In genomic region chr19:16342702-16343101, GRCm38 (mm10) we compare ENCODE assay signal across 12 mouse cellular contexts.
DNase-seq lines count a peak whose midpoint lies in the region; ATAC-seq and TF ChIP-seq lines count a peak whose summit lies in the region.
"Had no signal": no experiment of that assay in that cellular context is flagged by ENCODE, and none has a peak within 500 bp of the region (broad histone marks: within the 10 kb centered on the region; RNA-seq: fewer than 3 reads in every experiment).

No protein-coding gene starts in this region.

- peak in 1 of 2 experiments; percentile 59; a peak in 3 of 4 replicates for TF ChIP-seq CTCF in CH12.LX (conservative IDR thresholded peaks at IDR 0.05 in 1 of 2, IDR thresholded peaks at IDR 0.05 in 1 of 2; ENCODE audit: low read depth in 2 of 2, low read length in 2 of 2)
- TF ChIP-seq CTCF in cortical plate, adult 2 months (IDR thresholded peaks at IDR 0.05; ENCODE audit: extremely low read depth, insufficient read depth, low read length), result peak; percentile 38; the same call in 1 of the 2 replicates

- no peaks in the 10 kb centered on the region; the same call in 1 of the 2 replicates for H3K36me3 ChIP-seq in forebrain, embryonic 11.5 days (ENCODE audit: control insufficient read depth, insufficient read depth, low read length)
- H3K36me3 ChIP-seq in forebrain, embryonic 12.5 days (replicated peaks), result no peaks in the 10 kb centered on the region
- peaks cover 9 to 53% of the 10 kb centered on the region in 2 experiments for H3K36me3 ChIP-seq in CH12.LX (replicated peaks in 1 of 2; ENCODE audit: control insufficient read depth in 1 of 2, insufficient read depth in 1 of 2, low read length in 1 of 2)
- H3K36me3 ChIP-seq: hindbrain, embryonic 12.5 days had no signal

- H3K4me3 ChIP-seq in forebrain, embryonic 11.5 days (ENCODE audit: low read depth, low read length), result no peak overlapping the region
- no peak overlapping the region for H3K4me3 ChIP-seq in forebrain, embryonic 12.5 days (replicated peaks)
- H3K4me3 ChIP-seq in CH12.LX (replicated peaks in 1 of 3; ENCODE audit: low read depth in 2 of 3, low read length in 2 of 3, poor library complexity in 1 of 3), result no peak overlapping the region
- H3K4me3 ChIP-seq in cortical plate, adult 2 months (ENCODE audit: insufficient read depth, low read length), result no peak overlapping the region
- H3K4me3 ChIP-seq: hindbrain, embryonic 12.5 days had no signal

- no peak for ATAC-seq in forebrain, embryonic 11.5 days (replicated peaks; ENCODE audit: low FRiP score)
- ATAC-seq in forebrain, embryonic 12.5 days (ENCODE audit: low FRiP score), result no peak
- no peak for ATAC-seq in inflammation-experienced regulatory T-cells, adult 6 months

- dilution Hi-C loops in CH12.LX (cut with MboI; ENCODE audit: extremely low pct_ligation_motif_present, extremely low pct_unique_long_range_greater_than_20kb, low sequenced_read_pairs), result no loop called here

- H3K9me3 ChIP-seq in forebrain, embryonic 11.5 days (ENCODE audit: control insufficient read depth, low read length), result no peaks in the 10 kb centered on the region
- H3K9me3 ChIP-seq in forebrain, embryonic 12.5 days, result no peaks in the 10 kb centered on the region
- H3K9me3 ChIP-seq in CH12.LX (replicated peaks; ENCODE audit: low read length), result no peaks in the 10 kb centered on the region
- H3K9me3 ChIP-seq: hindbrain, embryonic 12.5 days had no signal

- no peak overlapping the region for H3K9ac ChIP-seq in forebrain, embryonic 11.5 days (ENCODE audit: low read length)
- H3K9ac ChIP-seq in forebrain, embryonic 12.5 days, result no peak overlapping the region
- no peak overlapping the region for H3K9ac ChIP-seq in CH12.LX (ENCODE audit: insufficient read depth, low read depth)
- H3K9ac ChIP-seq: hindbrain, embryonic 12.5 days had no signal

- no peak for TF ChIP-seq EP300 in CH12.LX (IDR thresholded peaks at IDR 0.05; ENCODE audit: low read length)

- no peak overlapping the region for H3K4me2 ChIP-seq in forebrain, embryonic 11.5 days (ENCODE audit: low read depth, low read length, severe bottlenecking)
- no peak overlapping the region for H3K4me2 ChIP-seq in forebrain, embryonic 12.5 days
- no peak overlapping the region for H3K4me2 ChIP-seq in CH12.LX (ENCODE audit: insufficient read depth, low read depth, poor library complexity, severe bottlenecking)
- H3K4me2 ChIP-seq: hindbrain, embryonic 12.5 days had no signal

- intact Hi-C loops in left cerebral cortex, postnatal 4 days (cut with DNase I), result no loop called here

- DNase-seq in forebrain, embryonic 11.5 days (ENCODE audit: low spot score), result peak; percentile 51
- peak; percentile 14 for DNase-seq in left cerebral cortex, postnatal 4 days
- no peak for DNase-seq in left cerebral cortex, adult 18-20 months (ENCODE audit: low spot score in 2 of 2)
- no peak for DNase-seq in CH12.LX (ENCODE audit: extremely low read depth)
- DNase-seq in T-cell, adult 2 months (ENCODE audit: low spot score), result no peak
- DNase-seq: adrenal gland, adult 2 months; cerebellum, adult 8-10 months; lung, postnatal 36 days had no signal

- TF ChIP-seq RAD21 in CH12.LX (IDR thresholded peaks at IDR 0.05; ENCODE audit: low read depth, low read length), result peak; percentile 43

- no peak for TF ChIP-seq POLR2A in CH12.LX (IDR thresholded peaks at IDR 0.05; ENCODE audit: low read depth, low read length)
- TF ChIP-seq POLR2A in cortical plate, adult 2 months (IDR thresholded peaks at IDR 0.05; ENCODE audit: extremely low read depth, insufficient read depth, low read length), result no peak

- in situ Hi-C loops in CH12.LX (cut with MboI; ENCODE audit: low pct_ligation_motif_present, low pct_unique_long_range_greater_than_20kb, low sequenced_read_pairs), result loop anchor here (25.0 kb wide), 1 partner anchor 280 kb away; no protein-coding TSS in a partner anchor

- no peaks in the 10 kb centered on the region for H3K4me1 ChIP-seq in forebrain, embryonic 11.5 days (replicated peaks; ENCODE audit: control insufficient read depth, insufficient read depth, low read length)
- 0 out of 2 replicates have a peak, but pooled peaks cover 6% of the 10 kb centered on the region for H3K4me1 ChIP-seq in forebrain, embryonic 12.5 days
- H3K4me1 ChIP-seq in CH12.LX (ENCODE audit: control insufficient read depth in 1 of 2, insufficient read depth in 2 of 2), result peaks cover 0 to 29% of the 10 kb centered on the region in 2 experiments; a peak in 3 of 4 replicates
- H3K4me1 ChIP-seq in cortical plate, adult 2 months (ENCODE audit: control insufficient read depth, insufficient read depth, low read length), result peaks cover 10% of the 10 kb centered on the region
- H3K4me1 ChIP-seq: hindbrain, embryonic 12.5 days had no signal

- no peaks in the 10 kb centered on the region for H3K79me2 ChIP-seq in CH12.LX (replicated peaks; ENCODE audit: control insufficient read depth, extremely low read depth, insufficient read depth, poor library complexity, severe bottlenecking)

- no peak overlapping the region for H3K27ac ChIP-seq in forebrain, embryonic 11.5 days (ENCODE audit: low read depth, low read length)
- H3K27ac ChIP-seq in forebrain, embryonic 12.5 days, result no peak overlapping the region
- no peak overlapping the region for H3K27ac ChIP-seq in CH12.LX (ENCODE audit: insufficient read depth, low read depth)
- no peak overlapping the region for H3K27ac ChIP-seq in cortical plate, adult 2 months (ENCODE audit: insufficient read depth, low read length)
- H3K27ac ChIP-seq: hindbrain, embryonic 12.5 days had no signal

- H3K27me3 ChIP-seq in forebrain, embryonic 11.5 days (ENCODE audit: control insufficient read depth, insufficient read depth, low read length), result no peaks in the 10 kb centered on the region
- H3K27me3 ChIP-seq in forebrain, embryonic 12.5 days, result no peaks in the 10 kb centered on the region
- H3K27me3 ChIP-seq in CH12.LX (replicated peaks), result no peaks in the 10 kb centered on the region
- H3K27me3 ChIP-seq: hindbrain, embryonic 12.5 days had no signal

- 53% methylated on average over 2 of the region's 2 CpGs for WGBS in forebrain, embryonic 11.5 days
- 40% methylated on average over 2 of the region's 2 CpGs for WGBS in forebrain, embryonic 12.5 days

TF ChIP-seq in CH12.LX, 34 proteins besides CTCF, POLR2A, EP300 and RAD21:
- peak; percentile 29; the same call in 1 of the 2 replicates for TF ChIP-seq SMC3 (IDR thresholded peaks at IDR 0.05; ENCODE audit: low read depth, low read length)
- TF ChIP-seq ELF1 (IDR thresholded peaks at IDR 0.05; ENCODE audit: low read depth, low read length), result no peak
- TF ChIP-seq CHD2 (IDR thresholded peaks at IDR 0.05; ENCODE audit: low read length), result no peak

Comparison
In these comparisons a context has a peak if more than half of its experiments do, and no peak if none do; other contexts are left out.
1. DNase-seq: peak in forebrain, embryonic 11.5 days (single experiment) and left cerebral cortex, postnatal 4 days (single experiment); none in left cerebral cortex, adult 18-20 months (0 of 2), CH12.LX (single experiment) and T-cell, adult 2 months (single experiment).